In genomic region chr7:118855171-118855876, GRCm38 (mm10) we compare ENCODE assay signal across 8 mouse cellular contexts. TPM values are rescaled to one million over a fixed set of nuclear protein-coding genes. Genes with fewer than 3 reads are reported as not detected.
DNase-seq lines count a peak whose midpoint lies in the region; ATAC-seq and TF ChIP-seq lines count a peak whose summit lies in the region.

Iqck (plus strand) TSS chr7:118855752.

- H3K36me3 ChIP-seq in heart, embryonic 12.5 days: peaks cover 33% of the 10 kb centered on the region
- H3K36me3 ChIP-seq in kidney, postnatal 0 days (ENCODE audit: insufficient read depth, low read length): peaks cover 18% of the 10 kb centered on the region
- H3K36me3 ChIP-seq in liver, embryonic 11.5 days (ENCODE audit: control insufficient read depth, insufficient read depth, low read length): peaks cover 18% of the 10 kb centered on the region
- peaks cover 20% of the 10 kb centered on the region for H3K36me3 ChIP-seq in stomach, embryonic 14.5 days (ENCODE audit: control insufficient read depth, insufficient read depth, low read length)

- peak within 1 kb of the TSS; percentile 78 for H3K4me2 ChIP-seq in heart, embryonic 12.5 days
- H3K4me2 ChIP-seq in kidney, postnatal 0 days (ENCODE audit: low read length): peak within 1 kb of the TSS; percentile 90
- peak within 1 kb of the TSS; percentile 87 for H3K4me2 ChIP-seq in liver, embryonic 11.5 days
- peak within 1 kb of the TSS; percentile 48 for H3K4me2 ChIP-seq in stomach, embryonic 14.5 days (replicated peaks; ENCODE audit: low read depth, low read length)

- no peak for TF ChIP-seq CTCF in kidney, postnatal 0 days (IDR thresholded peaks at IDR 0.05; ENCODE audit: low read depth)

- WGBS in heart, embryonic 12.5 days: under 1% methylated on average over 57 of the region's 57 CpGs
- under 1% methylated on average over 57 of the region's 57 CpGs for WGBS in kidney, postnatal 0 days
- under 1% methylated on average over 56 of the region's 57 CpGs for WGBS in liver, embryonic 11.5 days
- WGBS in stomach, embryonic 14.5 days: under 1% methylated on average over 57 of the region's 57 CpGs

- no peak within 1 kb of the TSS; the same call in 1 of the 2 replicates for H3K27ac ChIP-seq in heart, embryonic 12.5 days (ENCODE audit: poor library complexity, severe bottlenecking)
- peak within 1 kb of the TSS; percentile 77 for H3K27ac ChIP-seq in kidney, postnatal 0 days
- peak within 1 kb of the TSS; percentile 43; the same call in 1 of the 2 replicates for H3K27ac ChIP-seq in liver, embryonic 11.5 days (ENCODE audit: low read depth, low read length)
- peak within 1 kb of the TSS; percentile 55; the same call in 1 of the 2 replicates for H3K27ac ChIP-seq in stomach, embryonic 14.5 days (ENCODE audit: low read length)

- H3K27me3 ChIP-seq in heart, embryonic 12.5 days (replicated peaks): no peaks in the 10 kb centered on the region
- H3K27me3 ChIP-seq in kidney, postnatal 0 days (ENCODE audit: insufficient read depth, low read length): no peaks in the 10 kb centered on the region
- H3K27me3 ChIP-seq in liver, embryonic 11.5 days (replicated peaks; ENCODE audit: control insufficient read depth, insufficient read depth, low read length): no peaks in the 10 kb centered on the region
- no peaks in the 10 kb centered on the region for H3K27me3 ChIP-seq in stomach, embryonic 14.5 days (ENCODE audit: control insufficient read depth, insufficient read depth, low read length)

- peak within 1 kb of the TSS; percentile 76 for H3K9ac ChIP-seq in heart, embryonic 12.5 days
- H3K9ac ChIP-seq in kidney, postnatal 0 days (ENCODE audit: low read depth, low read length): peak within 1 kb of the TSS; percentile 75
- H3K9ac ChIP-seq in liver, embryonic 11.5 days (ENCODE audit: low read depth, low read length): peak within 1 kb of the TSS; percentile 84
- peak within 1 kb of the TSS; percentile 60 for H3K9ac ChIP-seq in stomach, embryonic 14.5 days (replicated peaks; ENCODE audit: low read depth, low read length)

- H3K4me3 ChIP-seq in heart, embryonic 12.5 days: peak within 1 kb of the TSS; percentile 82
- peak within 1 kb of the TSS; percentile 91 for H3K4me3 ChIP-seq in kidney, postnatal 0 days (replicated peaks; ENCODE audit: low read depth, low read length)
- peak within 1 kb of the TSS; percentile 87 for H3K4me3 ChIP-seq in liver, embryonic 11.5 days (ENCODE audit: low read depth, low read length)
- H3K4me3 ChIP-seq in stomach, embryonic 14.5 days (ENCODE audit: low read depth, low read length): peak within 1 kb of the TSS; percentile 82

- DNase-seq in B cell, adult 2 months: peak; percentile 91 to 92
- peak; percentile 97 for DNase-seq in brain, adult 2 months (ENCODE audit: low read depth, low spot score)
- peak; percentile 95 for DNase-seq in kidney, postnatal 0 days (ENCODE audit: low spot score)
- DNase-seq in liver, embryonic 11.5 days (ENCODE audit: low spot score): peak; percentile 91
- peak; percentile 91 for DNase-seq in naive thymus-derived CD4-positive, alpha-beta T cell, adult 2 months (ENCODE audit: low read depth)

- peaks cover 27% of the 10 kb centered on the region for H3K4me1 ChIP-seq in heart, embryonic 12.5 days (replicated peaks)
- 0 out of 2 replicates have a peak, but pooled peaks cover 6% of the 10 kb centered on the region for H3K4me1 ChIP-seq in kidney, postnatal 0 days (replicated peaks; ENCODE audit: insufficient read depth, low read length)
- peaks cover 8% of the 10 kb centered on the region for H3K4me1 ChIP-seq in liver, embryonic 11.5 days (replicated peaks; ENCODE audit: control insufficient read depth, insufficient read depth, low read length)
- H3K4me1 ChIP-seq in stomach, embryonic 14.5 days (ENCODE audit: control insufficient read depth, insufficient read depth, low read length): peaks cover 8% of the 10 kb centered on the region; the same call in 1 of the 2 replicates

- ATAC-seq in erythroblast, adult 5-6 weeks (replicated peaks; ENCODE audit: low FRiP score, poor library complexity, severe bottlenecking): peak; percentile 94
- ATAC-seq in heart, embryonic 12.5 days (ENCODE audit: insufficient number of reproducible peaks, low FRiP score): peak; percentile 93
- ATAC-seq in kidney, postnatal 0 days (replicated peaks; ENCODE audit: low FRiP score, low read depth): peak; percentile 96
- ATAC-seq in liver, embryonic 11.5 days (replicated peaks; ENCODE audit: low FRiP score): peak; percentile 95
- ATAC-seq in stomach, embryonic 14.5 days (ENCODE audit: insufficient number of reproducible peaks, insufficient read depth, low FRiP score, low read depth): peak; percentile 94

- no peaks in the 10 kb centered on the region for H3K9me3 ChIP-seq in heart, embryonic 12.5 days (replicated peaks)
- H3K9me3 ChIP-seq in kidney, postnatal 0 days (replicated peaks; ENCODE audit: low read length): no peaks in the 10 kb centered on the region
- H3K9me3 ChIP-seq in liver, embryonic 11.5 days (ENCODE audit: control insufficient read depth, low read length): no peaks in the 10 kb centered on the region
- no peaks in the 10 kb centered on the region for H3K9me3 ChIP-seq in stomach, embryonic 14.5 days (ENCODE audit: control insufficient read depth, low read depth, low read length)

RNA-seq across cellular contexts. Expression of gene Iqck, which starts in this region (rescaled TPM):
- not detected in 2 replicates for total RNA-seq in erythroblast, adult 5-6 weeks (2015; ENCODE audit: low replicate concordance)
- not detected in 2 replicates for total RNA-seq in erythroblast, adult 5-6 weeks (2017; ENCODE audit: low replicate concordance)
- 1.1 and 1.5 TPM in 2 replicates for polyA plus RNA-seq in heart, embryonic 12.5 days (2016; fragmentation: Nextera tagmentation; extraction: Ambion mirVana)
- polyA plus RNA-seq in kidney, postnatal 0 days (2015; fragmentation: Nextera tagmentation; extraction: Ambion mirVana): 2.5 and 2.9 TPM in 2 replicates
- polyA plus RNA-seq in liver, embryonic 11.5 days (2014; fragmentation: Nextera tagmentation; extraction: Ambion mirVana): 1.2 and 1.6 TPM in 2 replicates
- 2.0 and 3.3 TPM in 2 replicates for polyA plus RNA-seq in stomach, embryonic 14.5 days (2014; fragmentation: Nextera tagmentation; extraction: Ambion mirVana)

Comparison
In these comparisons a context has a peak if more than half of its experiments do, and no peak if none do; other contexts are left out.
1. Peak in ATAC-seq in erythroblast, adult 5-6 weeks; RNA of the gene not detected or under 1 TPM.